Mouse (Mus musculus): Measurements from ENCODE around the gene Fau. TPM values are rescaled to one million over a fixed set of nuclear protein-coding genes. Genes with fewer than 3 reads are reported as not detected.
A peak's percentile ranks its signal among the peaks of the same experiment; 100 is the strongest.

The Fau gene
- polyA plus RNA-seq, 1 experiment from 2014 or later = 1,135 TPM

GRCm38 (mm10) chr19:6048681-6049410, 8.8 kb upstream of the Fau start:
- peaks cover 14% of the 10 kb centered on the region; the same call in 1 of the 2 replicates for H3K4me1 ChIP-seq (replicated peaks; ENCODE audit: control insufficient read depth, insufficient read depth, low read length)
- H3K4me2 ChIP-seq = peak overlapping the region; percentile 85
- peak; percentile 17; the same call in 1 of the 2 replicates for ATAC-seq (replicated peaks; ENCODE audit: low FRiP score)
- peak overlapping the region; percentile 10; the same call in 1 of the 2 replicates for H3K27ac ChIP-seq (ENCODE audit: low read depth, low read length)
- peak overlapping the region; percentile 14; the same call in 1 of the 2 replicates for H3K4me3 ChIP-seq (ENCODE audit: low read depth, low read length)
- H3K9ac ChIP-seq (ENCODE audit: low read depth, low read length) = no peak overlapping the region
- no peaks in the 10 kb centered on the region for H3K27me3 ChIP-seq (replicated peaks; ENCODE audit: control insufficient read depth, insufficient read depth, low read length)
- no peak for DNase-seq (ENCODE audit: low spot score)
- H3K36me3 ChIP-seq (ENCODE audit: control insufficient read depth, insufficient read depth, low read length) = peaks cover 48% of the 10 kb centered on the region
- no peaks in the 10 kb centered on the region for H3K9me3 ChIP-seq (ENCODE audit: control insufficient read depth, low read length)
- 71% methylated on average over 11 of the region's 11 CpGs for WGBS

GRCm38 (mm10) chr19:6052516-6052915, 5.1 kb upstream of the Fau start:
- Histone ChIP-seq H3K9me3 (ENCODE audit: control insufficient read depth, low read length) (no peaks in the 10 kb centered on the region), H3K4me2 (no peak overlapping the region), H3K27me3 (replicated peaks; ENCODE audit: control insufficient read depth, insufficient read depth, low read length) (no peaks in the 10 kb centered on the region), H3K27ac (ENCODE audit: low read depth, low read length) (no peak overlapping the region), H3K9ac (ENCODE audit: low read depth, low read length) (no peak overlapping the region), H3K36me3 (ENCODE audit: control insufficient read depth, insufficient read depth, low read length) (peaks cover 65% of the 10 kb centered on the region), H3K4me3 (ENCODE audit: low read depth, low read length) (no peak overlapping the region), H3K4me1 (replicated peaks; ENCODE audit: control insufficient read depth, insufficient read depth, low read length) (peaks cover 19% of the 10 kb centered on the region)
- ATAC-seq (replicated peaks; ENCODE audit: low FRiP score) (no peak), DNase-seq (ENCODE audit: low spot score) (no peak)
- WGBS = 87% methylated on average over 7 of the region's 7 CpGs

- 0 out of 2 replicates have a peak overlapping the region, but pooled peaks have one; percentile 13 for H3K9ac ChIP-seq (ENCODE audit: low read depth, low read length)
- no peak overlapping the region for H3K27ac ChIP-seq (ENCODE audit: low read depth, low read length)
- DNase-seq (ENCODE audit: low spot score) = no peak
- H3K9me3 ChIP-seq (ENCODE audit: control insufficient read depth, low read length) = no peaks in the 10 kb centered on the region
- no peak overlapping the region for H3K4me2 ChIP-seq
- no peaks in the 10 kb centered on the region for H3K27me3 ChIP-seq (replicated peaks; ENCODE audit: control insufficient read depth, insufficient read depth, low read length)
- no peak overlapping the region for H3K4me3 ChIP-seq (ENCODE audit: low read depth, low read length)
- peaks cover 13% of the 10 kb centered on the region; the same call in 1 of the 2 replicates for H3K4me1 ChIP-seq (replicated peaks; ENCODE audit: control insufficient read depth, insufficient read depth, low read length)
- ATAC-seq (replicated peaks; ENCODE audit: low FRiP score) = no peak
- 86% methylated on average over 5 of the region's 5 CpGs for WGBS
- peaks cover 64% of the 10 kb centered on the region for H3K36me3 ChIP-seq (ENCODE audit: control insufficient read depth, insufficient read depth, low read length)
Observed at GRCm38 (mm10) chr19:6054296-6054695, 3.3 kb upstream of the Fau start.

GRCm38 (mm10) chr19:6056696-6057095, 948 bp upstream of the Fau start:
- H3K9me3 ChIP-seq (ENCODE audit: control insufficient read depth, low read length) = no peaks in the 10 kb centered on the region
- no peak for ATAC-seq (replicated peaks; ENCODE audit: low FRiP score)
- H3K27ac ChIP-seq (ENCODE audit: low read depth, low read length) = no peak overlapping the region
- peak overlapping the region; percentile 97 for H3K9ac ChIP-seq (ENCODE audit: low read depth, low read length)
- H3K36me3 ChIP-seq (ENCODE audit: control insufficient read depth, insufficient read depth, low read length) = peaks cover 45% of the 10 kb centered on the region
- no peak for DNase-seq (ENCODE audit: low spot score)
- peak overlapping the region; percentile 80 for H3K4me2 ChIP-seq
- H3K4me3 ChIP-seq (ENCODE audit: low read depth, low read length) = peak overlapping the region; percentile 91
- 58% methylated on average over 4 of the region's 4 CpGs for WGBS
- H3K27me3 ChIP-seq (replicated peaks; ENCODE audit: control insufficient read depth, insufficient read depth, low read length) = no peaks in the 10 kb centered on the region
- peaks cover 13% of the 10 kb centered on the region; the same call in 1 of the 2 replicates for H3K4me1 ChIP-seq (replicated peaks; ENCODE audit: control insufficient read depth, insufficient read depth, low read length)

GRCm38 (mm10) chr19:6058513-6058912, 869 bp downstream of the Fau start:
- Histone ChIP-seq H3K4me3 (ENCODE audit: low read depth, low read length) (peak overlapping the region; percentile 91), H3K9me3 (ENCODE audit: control insufficient read depth, low read length) (no peaks in the 10 kb centered on the region), H3K4me2 (peak overlapping the region; percentile 85), H3K4me1 (replicated peaks; ENCODE audit: control insufficient read depth, insufficient read depth, low read length) (peaks cover 20% of the 10 kb centered on the region), H3K27me3 (replicated peaks; ENCODE audit: control insufficient read depth, insufficient read depth, low read length) (no peaks in the 10 kb centered on the region), H3K9ac (ENCODE audit: low read depth, low read length) (peak overlapping the region; percentile 97), H3K27ac (ENCODE audit: low read depth, low read length) (peak overlapping the region; percentile 85), H3K36me3 (ENCODE audit: control insufficient read depth, insufficient read depth, low read length) (peaks cover 28% of the 10 kb centered on the region)
- WGBS = 12% methylated on average over 5 of the region's 5 CpGs
- ATAC-seq (replicated peaks; ENCODE audit: low FRiP score) (no peak), DNase-seq (ENCODE audit: low spot score) (no peak)

GRCm38 (mm10) chr19:6058966-6059365, 1.3 kb downstream of the Fau start:
- WGBS = 79% methylated on average over 5 of the region's 5 CpGs
- Histone ChIP-seq H3K4me1 (replicated peaks; ENCODE audit: control insufficient read depth, insufficient read depth, low read length) (peaks cover 20% of the 10 kb centered on the region), H3K27ac (ENCODE audit: low read depth, low read length) (peak overlapping the region; percentile 85), H3K27me3 (replicated peaks; ENCODE audit: control insufficient read depth, insufficient read depth, low read length) (no peaks in the 10 kb centered on the region), H3K4me3 (ENCODE audit: low read depth, low read length) (peak overlapping the region; percentile 91), H3K9ac (ENCODE audit: low read depth, low read length) (peak overlapping the region; percentile 97), H3K36me3 (ENCODE audit: control insufficient read depth, insufficient read depth, low read length) (peaks cover 24% of the 10 kb centered on the region), H3K9me3 (ENCODE audit: control insufficient read depth, low read length) (no peaks in the 10 kb centered on the region), H3K4me2 (peak overlapping the region; percentile 85)
- ATAC-seq (replicated peaks; ENCODE audit: low FRiP score) = no peak
- no peak for DNase-seq (ENCODE audit: low spot score)

- Histone ChIP-seq H3K27ac (ENCODE audit: low read depth, low read length) (peak within 1 kb of the TSS; percentile 94), H3K9ac (ENCODE audit: low read depth, low read length) (peak within 1 kb of the TSS; percentile 91), H3K36me3 (ENCODE audit: control insufficient read depth, insufficient read depth, low read length) (peaks cover 8% of the 10 kb centered on the region; the same call in 1 of the 2 replicates), H3K9me3 (ENCODE audit: control insufficient read depth, low read length) (no peaks in the 10 kb centered on the region), H3K4me1 (replicated peaks; ENCODE audit: control insufficient read depth, insufficient read depth, low read length) (peaks cover 18% of the 10 kb centered on the region), H3K27me3 (replicated peaks; ENCODE audit: control insufficient read depth, insufficient read depth, low read length) (no peaks in the 10 kb centered on the region), H3K4me3 (ENCODE audit: low read depth, low read length) (peak within 1 kb of the TSS; percentile 79), H3K4me2 (peak within 1 kb of the TSS; percentile 99)
- ATAC-seq (replicated peaks; ENCODE audit: low FRiP score) (peak; percentile 70), DNase-seq (ENCODE audit: low spot score) (peak; percentile 91)
- WGBS = under 1% methylated on average over 58 of the region's 58 CpGs
Observed at GRCm38 (mm10) chr19:6061021-6061533, 3.4 kb downstream of the Fau start, which contains the start of gene Znhit2. Znhit2 (plus strand) TSS chr19:6061192.

- Histone ChIP-seq H3K36me3 (ENCODE audit: control insufficient read depth, insufficient read depth, low read length) (peaks cover 8% of the 10 kb centered on the region; the same call in 1 of the 2 replicates), H3K4me3 (ENCODE audit: low read depth, low read length) (peak overlapping the region; percentile 79), H3K27me3 (replicated peaks; ENCODE audit: control insufficient read depth, insufficient read depth, low read length) (no peaks in the 10 kb centered on the region), H3K27ac (ENCODE audit: low read depth, low read length) (peak overlapping the region; percentile 94), H3K4me2 (peak overlapping the region; percentile 99), H3K9me3 (ENCODE audit: control insufficient read depth, low read length) (no peaks in the 10 kb centered on the region), H3K4me1 (replicated peaks; ENCODE audit: control insufficient read depth, insufficient read depth, low read length) (peaks cover 21% of the 10 kb centered on the region), H3K9ac (ENCODE audit: low read depth, low read length) (peak overlapping the region; percentile 91)
- DNase-seq (ENCODE audit: low spot score) = peak; percentile 66
- peak; percentile 6; the same call in 1 of the 2 replicates for ATAC-seq (replicated peaks; ENCODE audit: low FRiP score)
- WGBS = 1% methylated on average over 44 of the region's 44 CpGs
Observed at GRCm38 (mm10) chr19:6061641-6062302, 4.1 kb downstream of the Fau start.

Data from liver, embryonic 11.5 days (tissue).